ENCODE assay signal across 10 mouse cellular contexts in the genomic region with DNA sequence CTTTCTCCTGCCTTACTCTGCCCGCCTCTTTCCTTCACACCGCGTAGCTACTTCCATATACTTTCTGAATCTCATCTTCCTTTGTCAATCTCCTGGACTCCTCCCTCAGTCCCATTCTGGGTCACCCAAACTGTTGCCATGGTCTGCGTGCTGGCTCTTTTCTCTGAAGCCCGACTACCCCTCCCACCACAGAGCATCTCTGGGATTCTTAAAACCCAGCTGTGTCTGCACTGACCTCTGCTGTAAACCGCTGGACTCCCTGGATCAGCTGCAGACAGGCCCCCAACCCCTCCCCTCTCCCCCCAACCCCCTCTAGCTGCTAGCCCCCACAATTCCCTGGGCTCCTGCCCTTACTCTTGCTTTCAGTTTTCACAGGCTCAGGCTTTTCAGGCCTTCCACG.
DNase-seq lines count a peak whose midpoint lies in the region; ATAC-seq and TF ChIP-seq lines count a peak whose summit lies in the region.
"Had no signal": no experiment of that assay in that cellular context is flagged by ENCODE, and none has a peak within 500 bp of the region (broad histone marks: within the 10 kb centered on the region; RNA-seq: fewer than 3 reads in every experiment).

No protein-coding gene starts in this region.

- no peak for TF ChIP-seq CTCF in lung, postnatal 0 days (IDR thresholded peaks at IDR 0.05)
- TF ChIP-seq CTCF in embryonic fibroblast, embryonic 13.5 days (IDR thresholded peaks at IDR 0.05; ENCODE audit: borderline replicate concordance, insufficient read depth, low read length): no peak

- DNase-seq in heart, embryonic 10.5 days (ENCODE audit: low spot score): no peak
- no peak for DNase-seq in heart, adult 9 months (ENCODE audit: low spot score in 2 of 2)
- no peak for DNase-seq in lung, postnatal 0 days (ENCODE audit: low spot score)
- DNase-seq in lung, postnatal 25 days (ENCODE audit: low spot score): no peak
- peak; percentile 56 for DNase-seq in retina, embryonic 14.5 days (ENCODE audit: low spot score)
- DNase-seq in spleen, postnatal 36 days (ENCODE audit: low spot score in 2 of 2): no peak
- no peak for DNase-seq in thymus, postnatal 10 days (ENCODE audit: low spot score in 2 of 2)
- DNase-seq: cerebellum, postnatal 14 days had no signal

- no peak for TF ChIP-seq POLR2A in embryonic fibroblast, embryonic 13.5 days (IDR thresholded peaks at IDR 0.05; ENCODE audit: low read depth, low read length)

- no peak for TF ChIP-seq EP300 in lung, postnatal 0 days (IDR thresholded peaks at IDR 0.05)

- H3K27me3 ChIP-seq in heart, embryonic 10.5 days (ENCODE audit: insufficient read depth, poor library complexity, severe bottlenecking): no peaks in the 10 kb centered on the region
- no peaks in the 10 kb centered on the region for H3K27me3 ChIP-seq in lung, postnatal 0 days (replicated peaks; ENCODE audit: insufficient read depth, low read length)
- H3K27me3 ChIP-seq: forebrain, embryonic 12.5 days had no signal

- H3K9ac ChIP-seq in lung, postnatal 0 days (replicated peaks; ENCODE audit: low read depth): no peak overlapping the region
- H3K9ac ChIP-seq: forebrain, embryonic 12.5 days had no signal

- H3K27ac ChIP-seq in heart, embryonic 10.5 days: peak overlapping the region; percentile 90
- no peak overlapping the region for H3K27ac ChIP-seq in lung, postnatal 0 days (ENCODE audit: low read length)
- peak overlapping the region; percentile 45; the same call in 1 of the 2 replicates for H3K27ac ChIP-seq in embryonic fibroblast, embryonic 13.5 days (ENCODE audit: insufficient read depth, low read length)
- H3K27ac ChIP-seq: forebrain, embryonic 12.5 days had no signal

- WGBS in heart, embryonic 10.5 days: 33% methylated on average over 7 of the region's 7 CpGs
- WGBS in lung, postnatal 0 days: 44% methylated on average over 7 of the region's 7 CpGs

- no peaks in the 10 kb centered on the region for H3K36me3 ChIP-seq in heart, embryonic 10.5 days
- H3K36me3 ChIP-seq in lung, postnatal 0 days (ENCODE audit: insufficient read depth, low read length): no peaks in the 10 kb centered on the region
- H3K36me3 ChIP-seq: forebrain, embryonic 12.5 days had no signal

- peak; percentile 17; the same call in 1 of the 2 replicates for ATAC-seq in lung, postnatal 0 days

- peaks cover 70% of the 10 kb centered on the region for H3K4me1 ChIP-seq in heart, embryonic 10.5 days
- peaks cover 5% of the 10 kb centered on the region; the same call in 1 of the 2 replicates for H3K4me1 ChIP-seq in lung, postnatal 0 days (ENCODE audit: insufficient read depth, low read depth, low read length)
- peaks cover 18% of the 10 kb centered on the region for H3K4me1 ChIP-seq in embryonic fibroblast, embryonic 13.5 days (ENCODE audit: control insufficient read depth, insufficient read depth, low read length)

- no peak overlapping the region for H3K4me3 ChIP-seq in heart, embryonic 10.5 days
- H3K4me3 ChIP-seq in lung, postnatal 0 days (ENCODE audit: low read depth, low read length): no peak overlapping the region
- H3K4me3 ChIP-seq in embryonic fibroblast, embryonic 13.5 days (ENCODE audit: insufficient read depth, low read length): no peak overlapping the region
- H3K4me3 ChIP-seq: forebrain, embryonic 12.5 days had no signal

- H3K9me3 ChIP-seq in heart, embryonic 10.5 days: no peaks in the 10 kb centered on the region
- H3K9me3 ChIP-seq in lung, postnatal 0 days (ENCODE audit: low read length): no peaks in the 10 kb centered on the region
- H3K9me3 ChIP-seq: forebrain, embryonic 12.5 days had no signal

- H3K4me2 ChIP-seq in lung, postnatal 0 days (replicated peaks; ENCODE audit: low read depth, low read length): no peak overlapping the region
- H3K4me2 ChIP-seq: forebrain, embryonic 12.5 days had no signal
